ENCODE assay signal across 13 mouse cellular contexts in the genomic region with DNA sequence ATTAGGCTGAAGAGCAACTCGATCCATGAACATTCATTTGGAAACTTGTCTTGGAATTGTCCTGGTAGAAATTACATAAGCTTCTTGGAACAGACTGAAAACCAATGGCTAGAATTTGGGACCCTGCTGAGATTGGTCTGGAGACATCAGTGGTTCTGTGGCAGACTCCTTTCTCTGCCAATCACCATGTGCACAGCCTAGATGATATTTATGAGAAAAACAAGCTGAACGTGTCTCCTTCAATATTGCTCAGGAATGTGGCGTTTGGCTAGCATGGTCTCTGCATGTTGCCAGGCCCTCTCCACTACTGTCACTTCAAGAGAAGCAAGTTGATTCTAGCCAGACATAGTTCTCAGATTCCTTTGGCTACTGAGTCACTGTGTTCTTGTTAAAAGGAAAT.
DNase-seq lines count a peak whose midpoint lies in the region.
"Had no signal": no experiment of that assay in that cellular context is flagged by ENCODE, and none has a peak within 500 bp of the region (broad histone marks: within the 10 kb centered on the region; RNA-seq: fewer than 3 reads in every experiment).

No protein-coding gene starts in this region.

- peak; percentile 11 for DNase-seq in heart, adult 18-20 months
- no peak for DNase-seq in heart, adult 8-10 months (ENCODE audit: low spot score)
- peak; percentile 19 for DNase-seq in urinary bladder, postnatal 14 days (ENCODE audit: low spot score)
- DNase-seq in urinary bladder, adult 18-20 months (ENCODE audit: low spot score in 2 of 2): no peak
- peak; percentile 8 to 59 for DNase-seq in cerebellum, postnatal 14 days
- DNase-seq in layer of hippocampus, postnatal 10 days (ENCODE audit: low spot score in 2 of 2): no peak
- no peak for DNase-seq in embryo, embryonic 9.5 days (ENCODE audit: extremely low spot score)
- DNase-seq: adrenal gland, postnatal 10 days; B cell, adult 2 months; kidney, adult 9 months; layer of hippocampus, postnatal 36 days; liver; lung, adult 18-20 months had no signal

Comparison
In these comparisons a context has a peak if more than half of its experiments do, and no peak if none do; other contexts are left out.
1. DNase-seq: peak in heart, adult 18-20 months (2 of 2), urinary bladder, postnatal 14 days (single experiment) and cerebellum, postnatal 14 days (2 of 2); none in heart, adult 8-10 months (single experiment), urinary bladder, adult 18-20 months (0 of 2), layer of hippocampus, postnatal 10 days (0 of 2) and embryo, embryonic 9.5 days (single experiment).